Mouse (Mus musculus) lung, postnatal 0 days (tissue): Measurements from ENCODE around the gene Ly6g6d. TPM values are rescaled to one million over a fixed set of nuclear protein-coding genes. Genes with fewer than 3 reads are reported as not detected.

Source experiments
- ATAC-seq: fragments of 200-750 bp; cut with Nextera tagmentation; 2 replicates; pipeline ENCODE4 v1.8.0; 2017; ENCODE audit warnings: moderate library complexity
- DNase-seq: peaks from one replicate; pipeline ENCODE4 v3.0.0-alpha.2; 2016; ENCODE audit warnings: low spot score
- H3K27ac ChIP-seq: fragments of 300-500 bp; sonication (generic); 2 replicates; pipeline ENCODE4 v1.5.1; 2014; ENCODE audit warnings: antibody characterized with exemption, mild to moderate bottlenecking, low read length, mixed read lengths
- H3K27me3 ChIP-seq: fragments of 300-500 bp; sonication (generic); replicated peaks from 2 replicates; pipeline ENCODE4 v1.6.1; 2014; ENCODE audit warnings: low read length, mixed read lengths; ENCODE audit not compliant: insufficient read depth
- H3K36me3 ChIP-seq: fragments of 300-500 bp; sonication (generic); 2 replicates; pipeline ENCODE4 v1.6.1; 2014; ENCODE audit warnings: low read length, mixed read lengths; ENCODE audit not compliant: insufficient read depth
- H3K4me1 ChIP-seq: fragments of 300-500 bp; sonication (generic); 2 replicates; pipeline ENCODE4 v1.6.1; 2014; ENCODE audit warnings: antibody characterized with exemption, low read depth, low read length, mixed read lengths; ENCODE audit not compliant: insufficient read depth
- H3K4me2 ChIP-seq: fragments of 300-500 bp; sonication (generic); replicated peaks from 2 replicates; pipeline ENCODE4 v1.6.1; 2014; ENCODE audit warnings: low read depth, mild to moderate bottlenecking, low read length, moderate library complexity, mixed read lengths
- H3K4me3 ChIP-seq: fragments of 300-500 bp; sonication (generic); 2 replicates; pipeline ENCODE4 v1.5.1; 2014; ENCODE audit warnings: low read depth, low read length
- H3K9ac ChIP-seq: fragments of 300-500 bp; sonication (generic); replicated peaks from 2 replicates; pipeline ENCODE4 v1.6.1; 2014; ENCODE audit warnings: low read depth, mild to moderate bottlenecking
- H3K9me3 ChIP-seq: fragments of 300-500 bp; sonication (generic); 2 replicates; pipeline ENCODE4 v1.6.1; 2016; ENCODE audit warnings: low read length, mixed read lengths
- CTCF ChIP-seq: IDR thresholded peaks from 2 replicates; pipeline ENCODE4 v1.5.1; 2016; ENCODE audit warnings: antibody characterized with exemption, mild to moderate bottlenecking
- EP300 ChIP-seq: IDR thresholded peaks from 2 replicates; pipeline ENCODE4 v1.6.1; 2016; ENCODE audit warnings: antibody characterized with exemption, mild to moderate bottlenecking, control low read depth
- WGBS: fragments of 180-500 bp; shearing (Covaris S2); extraction: QIAGEN DNeasy Blood & Tissue Kit; methylation state at CpG from one replicate; pipeline ENCODE4 v1.1.7; 2014; 5-methylcytosine and 5-hydroxymethylcytosine counted together
- polyA plus RNA-seq: library from polyadenylated mRNA; unstranded; fragments of >200 nt; fragmentation: Nextera tagmentation; extraction: Ambion mirVana; gene quantifications from 2 replicates; pipeline ENCODE4 v1.2.1, GENCODE M21; 2015

Gene Ly6g6d
- polyA plus RNA-seq, 1 experiment from 2014 or later: 14.7 TPM

DNA sequence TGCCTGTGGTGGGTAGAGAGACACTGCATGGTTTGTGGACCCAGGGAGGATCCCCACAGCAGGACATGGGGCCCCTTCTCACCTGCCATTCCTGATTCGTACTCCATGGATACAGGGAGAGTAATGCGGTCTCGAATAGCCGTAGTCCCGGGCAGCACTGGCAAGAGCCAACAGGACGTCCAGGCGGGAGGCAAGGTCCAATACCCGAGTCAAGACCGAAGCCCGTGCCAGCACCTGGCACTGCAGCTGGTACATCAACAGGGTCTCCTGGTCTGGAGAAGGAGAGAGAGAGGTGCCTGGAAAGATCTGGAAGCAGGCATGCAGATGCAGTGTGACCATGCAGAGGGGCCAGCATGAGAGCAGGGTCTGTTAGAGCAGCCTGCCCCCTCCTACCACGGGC, 46.6 kb downstream of the Ly6g6d start:
- H3K27me3 ChIP-seq: no peaks in the 10 kb centered on the region
- H3K9ac ChIP-seq: no peak overlapping the region
- no peak for ATAC-seq
- H3K36me3 ChIP-seq: no peaks in the 10 kb centered on the region
- TF ChIP-seq EP300 (no peak), CTCF (no peak)
- no peaks in the 10 kb centered on the region for H3K9me3 ChIP-seq
- H3K4me1 ChIP-seq: no peaks in the 10 kb centered on the region
- H3K4me3 ChIP-seq: no peak overlapping the region
- no peak overlapping the region for H3K27ac ChIP-seq
- no peak overlapping the region for H3K4me2 ChIP-seq
- no peak for DNase-seq
- 86% methylated on average over 11 of the region's 11 CpGs for WGBS

GRCm38 (mm10) chr17:35029691-35030532, 48.0 kb downstream of the Ly6g6d start:
- no peak overlapping the region for H3K9ac ChIP-seq
- no peak; the same call in 1 of the 2 replicates for ATAC-seq
- no peak for TF ChIP-seq EP300
- TF ChIP-seq CTCF: peak; percentile 74

DNA sequence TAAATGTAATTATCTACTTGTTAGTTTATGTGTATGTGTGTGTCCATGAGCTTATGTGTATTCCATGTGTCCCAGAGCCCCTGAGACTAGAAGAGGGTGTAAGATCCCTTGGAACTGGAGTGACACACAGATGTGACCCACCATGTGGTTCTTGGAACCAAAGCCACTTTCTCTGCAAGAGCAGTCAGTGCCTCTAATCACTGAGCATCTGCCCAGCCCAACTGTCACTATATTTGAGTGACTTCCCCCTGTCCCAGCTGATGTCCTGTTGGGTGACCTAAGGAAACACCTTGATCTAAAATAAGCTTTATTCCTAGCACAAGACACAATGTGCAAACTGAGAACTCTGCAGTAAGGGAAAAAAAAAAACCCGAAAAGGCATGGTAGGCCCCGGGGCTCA, 49.5 kb downstream of the Ly6g6d start:
- Histone ChIP-seq H3K4me2 (no peak overlapping the region), H3K9me3 (no peaks in the 10 kb centered on the region), H3K27me3 (no peaks in the 10 kb centered on the region), H3K9ac (no peak overlapping the region), H3K36me3 (no peaks in the 10 kb centered on the region), H3K27ac (no peak overlapping the region), H3K4me3 (no peak overlapping the region), H3K4me1 (peaks cover 3% of the 10 kb centered on the region; the same call in 1 of the 2 replicates)
- TF ChIP-seq EP300 (no peak), CTCF (no peak)
- WGBS: 52% methylated on average over 2 of the region's 2 CpGs
- DNase-seq: no peak
- no peak for ATAC-seq

More at GRCm38 (mm10) chr17:35029691-35030532, 48.0 kb downstream of the Ly6g6d start:
- no peaks in the 10 kb centered on the region for H3K9me3 ChIP-seq
- no peaks in the 10 kb centered on the region for H3K4me1 ChIP-seq
- H3K4me3 ChIP-seq: no peak overlapping the region
- H3K27me3 ChIP-seq: no peaks in the 10 kb centered on the region
- peak; percentile 36 for DNase-seq
- no peak overlapping the region for H3K4me2 ChIP-seq
- H3K36me3 ChIP-seq: no peaks in the 10 kb centered on the region
- WGBS: 33% methylated on average over 19 of the region's 19 CpGs
- no peak overlapping the region for H3K27ac ChIP-seq

DNA sequence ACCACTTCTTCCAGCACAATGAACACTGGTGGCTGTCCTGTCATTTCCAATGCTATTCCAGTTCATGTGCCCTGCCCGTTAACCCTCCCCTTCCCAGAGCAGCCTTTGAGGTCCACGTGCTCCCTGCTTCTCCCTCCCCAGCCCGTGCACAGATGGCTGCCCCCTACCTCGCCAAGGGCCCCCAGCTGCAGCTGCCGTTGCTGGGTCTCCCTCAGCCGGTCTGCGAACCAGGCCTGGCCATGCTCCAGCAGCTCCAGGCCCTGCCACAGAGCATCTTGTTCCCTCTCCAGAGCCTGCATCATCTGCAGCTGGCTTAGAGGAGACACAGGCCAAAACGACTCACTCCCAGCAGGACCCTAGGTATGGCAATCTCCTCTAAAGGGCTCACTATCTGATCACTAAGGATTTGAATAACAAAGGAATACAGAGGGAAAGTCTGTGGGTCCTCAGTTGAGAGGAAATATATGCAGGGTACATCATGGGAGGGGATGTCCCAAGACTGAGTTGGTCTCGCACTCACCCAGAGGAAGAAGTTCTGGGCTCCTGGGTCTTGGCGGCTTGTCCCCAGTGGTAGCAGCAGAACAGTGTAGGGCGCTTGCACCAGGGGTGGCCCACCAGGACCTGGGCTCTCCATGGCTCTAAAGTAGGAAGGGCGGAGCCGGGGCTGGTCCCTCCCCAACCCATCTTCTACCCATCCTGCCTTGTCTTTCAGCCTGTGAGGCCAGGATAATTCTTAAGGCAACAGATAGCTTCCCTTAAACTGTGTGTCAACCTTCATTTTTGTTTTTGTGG, 50.4 kb downstream of the Ly6g6d start, which contains the start of gene Sapcd1:
Sapcd1 (minus strand) TSS at position 740 of the 792 bp plus-strand sequence.
- H3K27me3 ChIP-seq: no peaks in the 10 kb centered on the region
- no peak within 1 kb of the TSS for H3K9ac ChIP-seq
- ATAC-seq: no peak
- no peak for TF ChIP-seq EP300
- TF ChIP-seq CTCF: no peak
- no peak within 1 kb of the TSS for H3K4me2 ChIP-seq
- no peak within 1 kb of the TSS for H3K27ac ChIP-seq
- no peak for DNase-seq
- no peak within 1 kb of the TSS for H3K4me3 ChIP-seq
- H3K4me1 ChIP-seq: peaks cover 3% of the 10 kb centered on the region; the same call in 1 of the 2 replicates
- no peaks in the 10 kb centered on the region for H3K9me3 ChIP-seq
- H3K36me3 ChIP-seq: no peaks in the 10 kb centered on the region
- 54% methylated on average over 12 of the region's 13 CpGs for WGBS

- Histone ChIP-seq H3K4me1 (peaks cover 3% of the 10 kb centered on the region; the same call in 1 of the 2 replicates), H3K9ac (no peak overlapping the region), H3K4me3 (no peak overlapping the region), H3K9me3 (no peaks in the 10 kb centered on the region), H3K4me2 (no peak overlapping the region), H3K36me3 (no peaks in the 10 kb centered on the region), H3K27me3 (no peaks in the 10 kb centered on the region), H3K27ac (no peak overlapping the region)
- ATAC-seq: no peak
- TF ChIP-seq EP300: no peak
- TF ChIP-seq CTCF: no peak
- DNase-seq: no peak
- 71% methylated on average over 4 of the region's 5 CpGs for WGBS
These were observed 51.7 kb downstream of the Ly6g6d start for GRCm38 (mm10) chr17:35026206-35026605.
